Mouse (Mus musculus) stomach, adult 2 months (tissue): ENCODE data around the gene Btbd35f5. TPM values are rescaled to one million over a fixed set of nuclear protein-coding genes. Genes with fewer than 3 reads are reported as not detected.

Experiments used
- polyA plus RNA-seq: library from polyadenylated mRNA; depleted of rRNA; stranded (reverse); fragments of >200 nt; gene quantifications from 2 replicates; pipeline ENCODE4 v1.2.3, GENCODE M21; 2012; rRNA removed

Btbd35f5 gene
- polyA plus RNA-seq, result not detected in 2 replicates

GRCm38 (mm10) chrX:32973597-32973996 lies at the start of gene Btbd35f5:
Gene Btbd35f5, plus strand, starts transcription at chrX:32973897.

GRCm38 (mm10) chrX:32941468-32941867 lies 32.2 kb upstream of the Btbd35f5 start, which contains the start of gene Gm21789:
Gene Gm21789, plus strand, starts transcription at chrX:32941768.

Other genes starting within 250 kb of the Btbd35f5 start
- not detected in 2 replicates for gene Btbd35f21, start 247.8 kb upstream of the Btbd35f5 start, polyA plus RNA-seq
- gene Btbd35f30, start 79.3 kb upstream of the Btbd35f5 start, polyA plus RNA-seq, result not detected in 2 replicates
- not detected in 2 replicates for gene Gm21789, start 32.1 kb upstream of the Btbd35f5 start, polyA plus RNA-seq